Mouse (Mus musculus) forebrain, embryonic 15.5 days (tissue): ENCODE measurements around the gene Lhx2. TPM values are rescaled to one million over a fixed set of nuclear protein-coding genes. Genes with fewer than 3 reads are reported as not detected.

ENCODE experiments used
- ATAC-seq: fragments of 200-750 bp; cut with Nextera tagmentation; replicated peaks from 2 replicates; pipeline ENCODE4 v1.8.0; 2017; ENCODE audit warnings: mild to moderate bottlenecking, moderate TSS enrichment, moderate library complexity
- H3K27ac ChIP-seq: fragments of 300-500 bp; sonication (generic); replicated peaks from 2 replicates; pipeline ENCODE4 v1.5.1; 2015; ENCODE audit warnings: mild to moderate bottlenecking, inconsistent platforms
- H3K27me3 ChIP-seq: fragments of 300-500 bp; sonication (generic); 2 replicates; pipeline ENCODE4 v1.6.1; 2015; ENCODE audit warnings: inconsistent platforms
- H3K36me3 ChIP-seq: fragments of 300-500 bp; sonication (generic); 2 replicates; pipeline ENCODE4 v1.6.1; 2015; ENCODE audit warnings: mild to moderate bottlenecking, inconsistent platforms
- H3K4me1 ChIP-seq: fragments of 300-500 bp; sonication (generic); 2 replicates; pipeline ENCODE4 v1.6.1; 2015; ENCODE audit warnings: inconsistent platforms
- H3K4me2 ChIP-seq: fragments of 300-500 bp; sonication (generic); replicated peaks from 2 replicates; pipeline ENCODE4 v1.6.1; 2015; ENCODE audit warnings: mild to moderate bottlenecking, inconsistent platforms
- H3K4me3 ChIP-seq: fragments of 300-500 bp; sonication (generic); 2 replicates; pipeline ENCODE4 v1.5.1; 2015; ENCODE audit warnings: mild to moderate bottlenecking, inconsistent platforms
- H3K9ac ChIP-seq: fragments of 300-500 bp; sonication (generic); replicated peaks from 2 replicates; pipeline ENCODE4 v1.6.1; 2015; ENCODE audit warnings: mild to moderate bottlenecking, inconsistent platforms
- H3K9me3 ChIP-seq: fragments of 300-500 bp; sonication (generic); 2 replicates; pipeline ENCODE4 v1.6.1; 2016; ENCODE audit warnings: inconsistent platforms
- WGBS: fragments of 180-500 bp; shearing (Covaris S2); methylation state at CpG from one replicate; pipeline ENCODE4 v1.1.7; 2015; ENCODE audit warnings: mixed read lengths; 5-methylcytosine and 5-hydroxymethylcytosine counted together
- polyA plus RNA-seq: library from polyadenylated mRNA; unstranded; fragments of >200 nt; fragmentation: Nextera tagmentation; extraction: Ambion mirVana; gene quantifications from 2 replicates; pipeline ENCODE4 v1.2.1, GENCODE M21; 2015

Gene Lhx2
- polyA plus RNA-seq, 1 experiment from 2014 or later: 91.0 TPM

- Histone ChIP-seq H3K4me1 (peaks cover 22% of the 10 kb centered on the region), H3K9me3 (no peaks in the 10 kb centered on the region), H3K9ac (no peak overlapping the region), H3K27me3 (peaks cover 24% of the 10 kb centered on the region), H3K27ac (no peak overlapping the region), H3K4me2 (peak overlapping the region; percentile 28), H3K36me3 (no peaks in the 10 kb centered on the region), H3K4me3 (peak overlapping the region; percentile 6; the same call in 1 of the 2 replicates)
- 6% methylated on average over 17 of the region's 17 CpGs for WGBS
- no peak for ATAC-seq
Observed at GRCm38 (mm10) chr2:38336606-38337005, 2.5 kb upstream of the Lhx2 start.

GRCm38 (mm10) chr2:38337091-38337640 lies 1.9 kb upstream of the Lhx2 start:
- Histone ChIP-seq H3K9ac (no peak overlapping the region), H3K27me3 (peaks cover 24% of the 10 kb centered on the region), H3K4me3 (no peak overlapping the region), H3K4me1 (peaks cover 22% of the 10 kb centered on the region), H3K36me3 (no peaks in the 10 kb centered on the region), H3K27ac (no peak overlapping the region), H3K4me2 (no peak overlapping the region), H3K9me3 (no peaks in the 10 kb centered on the region)
- ATAC-seq: no peak
- WGBS: 16% methylated on average over 6 of the region's 6 CpGs

DNA sequence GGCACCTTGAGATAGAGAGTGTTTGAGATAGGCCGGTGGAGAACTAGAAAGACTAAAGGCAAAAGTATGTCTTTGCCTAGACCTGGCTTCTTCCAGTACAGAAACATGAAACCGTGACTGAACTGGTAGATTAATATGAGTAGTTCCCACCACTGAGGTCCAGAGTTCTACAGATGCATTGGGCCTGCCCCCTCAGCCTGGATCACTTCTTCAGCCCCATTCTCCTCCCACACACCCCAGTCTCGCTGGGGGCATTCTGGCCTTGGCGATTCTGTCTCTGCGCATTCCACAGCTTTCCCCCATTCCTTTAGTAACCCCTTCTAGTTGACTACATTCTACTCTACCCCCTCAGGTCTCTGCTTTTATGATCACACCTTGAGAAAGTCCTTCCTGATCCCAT lies 1.4 kb upstream of the Lhx2 start:
- Histone ChIP-seq H3K4me2 (no peak overlapping the region), H3K27ac (0 out of 2 replicates have a peak overlapping the region, but pooled peaks have one; percentile 96), H3K9ac (no peak overlapping the region)

GRCm38 (mm10) chr2:38338348-38338932 lies 641 bp upstream of the Lhx2 start:
- ATAC-seq: no peak
- Histone ChIP-seq H3K27me3 (peaks cover 24% of the 10 kb centered on the region), H3K4me1 (peaks cover 25% of the 10 kb centered on the region)

More for the DNA sequence above, 1.4 kb upstream of the Lhx2 start:
- H3K4me1 ChIP-seq: peaks cover 22% of the 10 kb centered on the region
- H3K36me3 ChIP-seq: no peaks in the 10 kb centered on the region
- no peak for ATAC-seq
- WGBS: 63% methylated on average over 5 of the region's 5 CpGs
- H3K27me3 ChIP-seq: peaks cover 24% of the 10 kb centered on the region
- no peaks in the 10 kb centered on the region for H3K9me3 ChIP-seq
- H3K4me3 ChIP-seq: no peak overlapping the region

GRCm38 (mm10) chr2:38339910-38340625 lies 987 bp downstream of the Lhx2 start:
- H3K9me3 ChIP-seq: no peaks in the 10 kb centered on the region
- H3K4me3 ChIP-seq: peak overlapping the region; percentile 54
- peak overlapping the region; percentile 96 for H3K27ac ChIP-seq
- peak overlapping the region; percentile 93 for H3K9ac ChIP-seq
- H3K4me1 ChIP-seq: peaks cover 29% of the 10 kb centered on the region
- ATAC-seq: no peak
- H3K36me3 ChIP-seq: no peaks in the 10 kb centered on the region
- peaks cover 25% of the 10 kb centered on the region for H3K27me3 ChIP-seq
- 1% methylated on average over 9 of the region's 9 CpGs for WGBS
- H3K4me2 ChIP-seq: peak overlapping the region; percentile 74

More at GRCm38 (mm10) chr2:38338348-38338932, 641 bp upstream of the Lhx2 start:
- peak overlapping the region; percentile 93 for H3K9ac ChIP-seq
- no peaks in the 10 kb centered on the region for H3K36me3 ChIP-seq
- 5% methylated on average over 5 of the region's 5 CpGs for WGBS
- peak overlapping the region; percentile 54 for H3K4me3 ChIP-seq
- no peaks in the 10 kb centered on the region for H3K9me3 ChIP-seq
- peak overlapping the region; percentile 74 for H3K4me2 ChIP-seq
- peak overlapping the region; percentile 96 for H3K27ac ChIP-seq

DNA sequence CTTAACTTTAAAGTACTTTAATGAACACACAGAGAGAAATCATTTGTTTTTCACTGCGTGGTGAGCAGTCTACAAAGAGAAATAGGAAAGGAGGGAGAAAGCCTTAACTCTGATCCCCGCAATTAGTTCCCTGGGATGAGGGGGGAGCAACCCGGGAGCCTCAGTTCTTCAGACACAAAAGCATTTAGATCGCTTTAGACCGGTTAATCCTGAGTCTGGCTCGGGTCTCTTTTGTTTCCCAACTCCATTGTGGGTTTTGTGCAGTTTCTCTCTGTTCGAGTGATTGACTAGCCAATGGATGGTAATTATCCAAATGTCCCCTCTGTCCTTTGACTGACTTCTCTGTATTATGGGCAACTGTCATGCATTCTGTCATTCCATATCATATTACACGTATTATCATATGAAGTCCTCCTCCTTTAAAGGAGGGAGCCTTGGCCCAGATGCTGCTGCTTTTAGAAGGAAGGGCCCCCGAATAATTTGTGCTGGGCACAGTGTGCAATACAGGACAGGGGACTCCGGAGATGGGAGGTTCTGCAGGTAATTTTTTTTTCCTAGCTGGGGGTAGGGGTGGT lies 1.6 kb downstream of the Lhx2 start:
- Histone ChIP-seq H3K9me3 (no peaks in the 10 kb centered on the region), H3K36me3 (no peaks in the 10 kb centered on the region), H3K4me1 (peaks cover 29% of the 10 kb centered on the region), H3K27me3 (peaks cover 22% of the 10 kb centered on the region), H3K9ac (peak overlapping the region; percentile 93), H3K27ac (peak overlapping the region; percentile 96), H3K4me2 (peak overlapping the region; percentile 74), H3K4me3 (peak overlapping the region; percentile 54)
- ATAC-seq: peak; percentile 32; the same call in 1 of the 2 replicates
- 2% methylated on average over 10 of the region's 10 CpGs for WGBS

DNA sequence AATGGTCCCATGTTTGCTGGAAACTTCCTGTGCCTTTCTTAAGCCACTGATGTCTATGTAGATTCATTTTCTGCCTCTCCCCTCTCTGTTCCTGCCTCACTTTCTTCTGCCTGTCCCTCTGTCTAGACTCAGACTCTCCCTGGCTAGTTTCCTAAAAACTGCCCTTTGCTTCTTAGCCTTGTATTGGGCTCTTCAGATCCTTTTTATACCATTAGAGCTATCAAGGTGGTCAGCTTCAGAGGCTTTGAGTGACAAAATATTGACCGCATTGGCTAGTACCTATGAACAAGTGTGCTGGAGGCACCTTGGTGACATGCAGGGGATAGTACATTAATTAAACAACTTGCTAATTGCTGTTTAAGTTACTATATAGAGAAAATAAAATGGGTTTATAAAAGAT lies 4.5 kb downstream of the Lhx2 start:
- peak overlapping the region; percentile 96 for H3K27ac ChIP-seq
- ATAC-seq: no peak
- peak overlapping the region; percentile 22 for H3K4me3 ChIP-seq
- no peaks in the 10 kb centered on the region for H3K9me3 ChIP-seq
- peak overlapping the region; percentile 34 for H3K9ac ChIP-seq
- WGBS: 32% methylated on average over 1 of the region's 1 CpGs
- peaks cover 4% of the 10 kb centered on the region; the same call in 1 of the 2 replicates for H3K27me3 ChIP-seq
- H3K4me1 ChIP-seq: peaks cover 44% of the 10 kb centered on the region
- H3K4me2 ChIP-seq: peak overlapping the region; percentile 74
- no peaks in the 10 kb centered on the region for H3K36me3 ChIP-seq

DNA sequence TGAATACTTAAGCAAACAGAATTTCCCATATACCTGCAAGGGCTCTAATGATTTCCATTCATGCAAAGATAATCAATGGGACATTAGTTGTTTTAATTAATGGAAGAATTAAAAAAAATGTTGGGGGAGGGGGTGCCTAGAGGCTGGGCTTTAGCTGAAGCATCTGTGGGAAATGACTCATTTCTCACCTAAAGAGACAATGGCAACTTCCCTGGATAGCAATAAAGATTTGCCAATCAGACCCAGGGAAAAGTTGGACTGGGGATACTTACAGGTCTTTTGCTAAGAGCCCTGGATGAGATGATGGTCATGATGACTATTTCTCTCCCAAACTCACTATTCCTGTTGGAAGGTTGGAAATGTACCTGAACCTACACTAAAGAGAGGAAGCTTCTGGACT lies 5.6 kb downstream of the Lhx2 start:
- H3K27me3 ChIP-seq: peaks cover 4% of the 10 kb centered on the region; the same call in 1 of the 2 replicates
- peak overlapping the region; percentile 86 for H3K4me2 ChIP-seq
- no peaks in the 10 kb centered on the region for H3K9me3 ChIP-seq
- peak overlapping the region; percentile 96 for H3K27ac ChIP-seq
- no peaks in the 10 kb centered on the region for H3K36me3 ChIP-seq
- no peak overlapping the region for H3K4me3 ChIP-seq
- peaks cover 50% of the 10 kb centered on the region for H3K4me1 ChIP-seq
- 0 out of 2 replicates have a peak overlapping the region, but pooled peaks have one; percentile 1 for H3K9ac ChIP-seq
- ATAC-seq: no peak

- no peaks in the 10 kb centered on the region for H3K36me3 ChIP-seq
- no peaks in the 10 kb centered on the region for H3K9me3 ChIP-seq
- H3K4me1 ChIP-seq: peaks cover 61% of the 10 kb centered on the region
- ATAC-seq: no peak
- WGBS: 14% methylated on average over 6 of the region's 6 CpGs
- H3K27ac ChIP-seq: peak overlapping the region; percentile 96
- peaks cover 4% of the 10 kb centered on the region; the same call in 1 of the 2 replicates for H3K27me3 ChIP-seq
- peak overlapping the region; percentile 49 for H3K4me3 ChIP-seq
- H3K4me2 ChIP-seq: peak overlapping the region; percentile 86
- H3K9ac ChIP-seq: peak overlapping the region; percentile 93
Observed at GRCm38 (mm10) chr2:38346417-38346816, 7.3 kb downstream of the Lhx2 start.

- Histone ChIP-seq H3K4me3 (peak overlapping the region; percentile 49), H3K36me3 (no peaks in the 10 kb centered on the region), H3K27ac (peak overlapping the region; percentile 96), H3K9ac (peak overlapping the region; percentile 93), H3K27me3 (peaks cover 4% of the 10 kb centered on the region; the same call in 1 of the 2 replicates), H3K4me2 (peak overlapping the region; percentile 86), H3K4me1 (peaks cover 67% of the 10 kb centered on the region), H3K9me3 (no peaks in the 10 kb centered on the region)
- WGBS: 6% methylated on average over 15 of the region's 15 CpGs
- no peak for ATAC-seq
Observed at GRCm38 (mm10) chr2:38346881-38347764, 8.0 kb downstream of the Lhx2 start.

DNA sequence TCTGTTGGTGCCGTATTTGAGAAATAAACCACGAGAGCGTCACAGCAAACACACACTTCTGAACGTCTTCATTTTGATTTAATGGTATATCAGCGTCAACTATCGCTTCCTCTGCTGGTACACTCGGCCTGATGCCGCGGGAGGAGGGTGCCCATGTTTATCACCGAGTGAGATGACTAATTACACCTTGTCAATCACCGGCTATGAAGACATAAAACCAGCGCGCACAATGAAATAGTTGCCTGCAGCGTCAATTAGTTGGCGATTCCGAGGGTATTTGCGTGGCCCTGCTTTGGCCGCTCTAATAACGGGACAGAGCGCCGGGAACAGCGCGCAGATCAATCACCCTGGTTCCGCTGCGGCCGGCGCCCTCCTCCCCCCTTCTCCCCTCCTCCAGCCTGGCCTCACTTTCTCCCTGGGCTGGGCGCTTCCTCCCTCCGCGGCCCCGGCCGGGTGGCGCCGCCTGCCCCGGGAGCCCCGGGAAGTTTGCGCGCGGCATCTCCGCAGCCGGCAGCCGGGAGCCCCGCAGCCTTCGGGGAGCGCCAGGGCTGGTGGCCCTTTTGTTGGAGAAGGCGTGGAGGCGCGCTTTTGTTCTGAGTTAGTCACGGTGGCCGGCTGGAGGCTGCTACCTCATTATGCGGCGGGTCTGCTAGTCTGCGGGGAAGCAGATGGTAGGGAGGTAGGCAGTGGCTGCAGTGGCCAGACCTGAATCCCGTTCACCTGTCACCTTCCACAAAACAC lies 8.9 kb downstream of the Lhx2 start:
- Histone ChIP-seq H3K4me3 (peak overlapping the region; percentile 49), H3K4me2 (peak overlapping the region; percentile 86), H3K4me1 (peaks cover 70% of the 10 kb centered on the region), H3K9me3 (no peaks in the 10 kb centered on the region), H3K9ac (peak overlapping the region; percentile 93), H3K36me3 (no peaks in the 10 kb centered on the region), H3K27ac (peak overlapping the region; percentile 96), H3K27me3 (peaks cover 4% of the 10 kb centered on the region; the same call in 1 of the 2 replicates)
- under 1% methylated on average over 54 of the region's 54 CpGs for WGBS
- peak; percentile 28 for ATAC-seq
